Mouse (Mus musculus) spleen, adult 2 months (tissue): ENCODE measurements around the gene Abhd5.

Experiments used
- CTCF ChIP-seq: fragments of 200-500 bp; IDR thresholded peaks from 2 replicates; pipeline ENCODE4 v1.5.1; 2011; ENCODE audit warnings: mild to moderate bottlenecking, inconsistent platforms; ENCODE audit not compliant: insufficient read depth, insufficient read length, insufficient replicate concordance; ENCODE audit errors: extremely low read depth
- POLR2A ChIP-seq: fragments of 200-500 bp; IDR thresholded peaks from 2 replicates; pipeline ENCODE4 v1.6.1; 2011; ENCODE audit warnings: low read depth, low read length, inconsistent platforms

- TF ChIP-seq CTCF (no peak), POLR2A (no peak)
These were observed 34.6 kb downstream of the Abhd5 start for GRCm38 (mm10) chr9:122386015-122386414.
